Mouse (Mus musculus) megakaryocyte progenitor cell, adult 5-6 weeks (primary cell): ENCODE results near the gene Il11ra1. TPM values are rescaled to one million over a fixed set of nuclear protein-coding genes. Genes with fewer than 3 reads are reported as not detected.

Experiments used
- ATAC-seq: replicated peaks from 2 replicates; pipeline ENCODE4 v1.8.0; 2016; ENCODE audit warnings: mild to moderate bottlenecking, moderate TSS enrichment, inconsistent platforms; ENCODE audit not compliant: poor library complexity
- total RNA-seq, 2 experiments: library from RNA; stranded (forward) in 1 of 2; stranded (reverse) in 1 of 2; fragments of 157-497, 149-512 nt in 1 of 2; fragments of 200-1000 nt in 1 of 2; gene quantifications; 2 replicates each; pipeline versions ENCODE4 v1.2.3 to v1.2.4; 2015 to 2017

Il11ra1 gene
- total RNA-seq, 2 experiments from 2014 or later = 46.9 to 149 TPM

- peak; percentile 89 for ATAC-seq
Observed at GRCm38 (mm10) chr4:41707011-41707535, 7.3 kb downstream of the Il11ra1 start.

DNA sequence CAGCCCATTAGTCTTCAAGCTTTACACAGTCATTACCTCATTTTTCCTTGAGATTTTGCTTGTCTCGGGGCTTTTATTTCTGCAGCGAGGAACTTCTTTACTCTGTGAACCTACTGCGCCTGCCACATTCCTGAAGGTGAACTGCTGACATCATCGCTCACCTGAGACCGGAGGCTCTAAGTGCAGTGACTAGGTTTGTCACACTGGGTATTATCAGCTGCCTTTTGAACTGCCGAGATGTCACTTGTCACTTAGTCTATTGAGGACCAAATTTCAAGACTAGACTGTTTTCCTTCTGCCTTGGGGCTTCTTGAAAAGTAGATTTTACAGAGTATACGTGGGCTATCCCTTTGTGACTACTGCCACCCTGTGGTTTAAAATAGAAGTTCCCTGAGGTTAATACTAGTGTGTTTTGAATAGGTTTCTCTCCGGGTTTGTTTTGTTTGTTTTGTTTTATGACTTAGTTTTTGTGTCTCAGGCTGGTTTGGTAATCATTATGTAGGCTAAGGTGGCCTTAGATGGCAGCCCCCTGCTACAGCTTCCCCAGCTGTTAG, 8.5 kb downstream of the Il11ra1 start:
- peak; percentile 54 for ATAC-seq

GRCm38 (mm10) chr4:41710229-41710628, 10.4 kb downstream of the Il11ra1 start:
- ATAC-seq = no peak

GRCm38 (mm10) chr4:41711705-41712375, 12.1 kb downstream of the Il11ra1 start:
- ATAC-seq = no peak

DNA sequence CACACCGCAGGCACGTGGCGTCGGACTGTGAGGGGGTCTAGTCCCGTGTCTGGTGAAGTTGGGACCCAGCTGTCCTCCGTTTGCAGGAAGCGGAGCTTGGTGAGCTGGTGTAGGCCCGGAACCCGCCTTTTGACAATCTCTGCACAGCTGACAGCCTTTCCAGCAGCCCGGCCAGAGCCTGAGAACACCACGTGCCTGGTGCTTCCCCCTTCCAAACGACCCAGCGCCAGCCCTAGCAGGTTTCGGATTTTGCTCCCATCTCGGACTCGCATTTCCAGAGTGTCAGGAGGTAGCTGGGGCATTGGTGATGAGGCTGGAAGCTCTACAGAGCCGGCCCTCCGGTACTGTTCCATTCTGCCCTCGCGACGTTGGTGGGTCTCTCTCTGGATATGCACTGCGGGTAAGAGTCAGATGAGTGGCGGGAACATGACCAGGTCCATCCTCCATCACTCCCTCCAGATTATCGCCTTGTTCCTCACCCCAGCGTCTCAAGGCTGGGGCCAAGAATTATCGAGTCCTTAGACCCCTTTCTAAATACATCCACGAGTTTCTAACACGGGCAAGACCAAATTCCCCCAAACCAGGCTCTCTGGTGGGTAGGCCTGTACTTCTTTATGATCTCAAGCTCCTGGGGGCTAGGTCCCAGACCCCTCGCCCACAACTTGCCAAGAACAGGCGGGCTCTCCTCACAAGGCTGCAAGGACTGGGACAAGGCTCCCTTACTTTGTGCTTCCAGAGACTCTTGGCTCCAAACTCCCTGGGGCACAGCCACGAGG, 12.8 kb downstream of the Il11ra1 start:
- ATAC-seq = no peak

DNA sequence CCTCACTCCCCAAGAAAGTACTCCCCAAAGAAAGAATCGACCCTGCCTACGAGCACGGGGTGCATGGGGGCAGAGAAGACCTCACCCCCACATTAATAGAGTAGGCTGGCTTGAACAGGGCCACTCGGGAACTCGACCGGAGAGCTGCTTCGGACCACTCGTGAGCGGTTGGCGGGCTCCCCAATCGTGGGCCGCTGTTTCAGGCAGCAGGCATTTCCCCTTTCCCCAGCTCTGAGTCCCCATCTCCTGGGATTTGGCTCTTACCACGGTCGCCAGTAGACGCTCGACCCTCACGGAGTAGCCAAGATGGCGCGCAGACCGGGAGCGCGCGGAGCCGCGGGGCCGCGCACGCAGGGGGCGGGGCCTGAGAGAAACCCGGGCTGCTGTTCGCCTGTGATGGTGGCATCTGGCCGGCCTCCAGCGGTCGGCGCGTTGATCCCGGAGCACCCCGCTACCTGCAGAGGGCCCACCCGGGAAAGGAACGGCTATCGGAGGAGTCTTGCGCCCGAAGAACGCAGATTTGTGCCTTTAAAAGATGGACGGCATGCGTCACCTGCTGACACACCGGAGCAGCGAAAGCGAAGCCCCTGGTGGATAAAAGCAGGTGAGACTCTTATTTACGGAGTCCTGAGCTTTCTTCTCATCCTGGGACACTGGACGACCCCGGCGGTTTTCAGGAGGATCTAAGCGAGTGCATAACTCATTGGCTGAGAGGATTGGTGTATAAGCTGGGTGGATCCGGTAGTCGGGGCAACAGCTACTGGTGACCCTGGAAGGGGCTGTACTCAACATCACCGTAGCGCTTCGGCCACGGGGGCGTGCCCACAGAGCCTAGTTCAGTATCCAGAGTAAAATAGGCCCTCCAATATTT, 13.6 kb downstream of the Il11ra1 start, which contains the start of gene Rpp25l:
TSS of gene Rpp25l (minus strand) at position 338 of the 871 bp plus-strand sequence.
- ATAC-seq = peak; percentile 72

DNA sequence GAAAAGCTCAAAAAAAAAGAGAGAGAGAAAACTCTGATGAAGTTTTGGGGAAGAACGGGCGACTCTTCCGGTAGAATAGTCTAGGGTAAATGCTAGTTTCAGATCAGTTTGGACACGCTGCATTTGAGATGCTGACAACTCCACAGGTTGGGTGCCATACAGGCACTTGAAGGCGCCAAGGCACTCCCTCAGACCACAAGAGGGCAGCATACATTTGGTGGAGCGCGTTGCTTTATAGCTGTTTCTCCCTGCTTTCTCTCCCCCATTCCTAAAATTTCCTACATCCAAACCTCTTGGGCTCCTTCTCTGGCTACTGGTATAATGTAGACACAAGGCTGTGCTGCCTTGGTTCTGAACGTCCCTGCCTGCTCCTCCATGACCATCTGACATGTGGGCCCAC, 14.5 kb downstream of the Il11ra1 start:
- peak; percentile 63 for ATAC-seq

- no peak for ATAC-seq
Observed at GRCm38 (mm10) chr4:41715082-41715481, 15.3 kb downstream of the Il11ra1 start.

DNA sequence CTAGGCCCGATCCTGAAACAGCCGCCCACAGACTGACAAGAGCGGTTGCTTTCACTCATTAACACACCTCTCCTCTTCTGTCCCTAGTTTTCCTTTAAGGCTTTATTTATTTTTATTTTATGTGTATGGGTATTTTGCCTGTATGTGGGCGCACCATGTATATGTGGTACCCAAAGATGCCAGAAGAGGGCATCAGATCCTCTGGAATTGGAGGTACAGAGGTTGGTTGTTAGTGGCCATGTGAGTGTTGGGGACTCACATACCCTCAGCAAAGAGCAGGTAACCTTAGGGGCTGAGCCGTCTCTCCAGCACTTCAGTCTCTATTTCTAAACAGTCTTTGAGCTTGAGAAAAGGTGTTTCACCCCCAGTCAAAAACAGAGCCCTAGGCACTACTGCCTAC, 15.8 kb downstream of the Il11ra1 start:
- ATAC-seq = peak; percentile 51

DNA sequence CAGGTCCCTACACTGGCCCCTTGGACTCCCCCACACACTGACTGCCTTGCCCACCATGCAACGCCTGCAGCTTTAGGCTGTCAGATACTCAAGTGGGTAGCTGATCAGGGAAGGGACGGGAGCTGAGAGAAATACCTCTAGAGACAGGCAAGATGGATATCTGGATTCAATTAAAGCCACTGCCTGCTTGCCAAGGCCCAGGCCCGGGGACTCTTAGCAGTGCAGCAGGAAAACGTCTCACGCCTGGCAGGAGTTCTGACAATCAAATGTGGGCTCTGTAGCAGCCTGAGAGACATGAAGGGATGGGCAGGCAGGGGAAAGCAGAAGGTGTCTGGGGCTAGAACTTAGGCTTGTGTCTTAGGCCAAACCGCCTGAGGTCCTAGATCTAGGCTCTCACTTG, 17.0 kb downstream of the Il11ra1 start:
- ATAC-seq = no peak

- ATAC-seq = peak; percentile 98
Observed at GRCm38 (mm10) chr4:41722918-41723351, 23.1 kb downstream of the Il11ra1 start, which contains the start of gene Dctn3. Dctn3 (minus strand) TSS chr4:41723170.

DNA sequence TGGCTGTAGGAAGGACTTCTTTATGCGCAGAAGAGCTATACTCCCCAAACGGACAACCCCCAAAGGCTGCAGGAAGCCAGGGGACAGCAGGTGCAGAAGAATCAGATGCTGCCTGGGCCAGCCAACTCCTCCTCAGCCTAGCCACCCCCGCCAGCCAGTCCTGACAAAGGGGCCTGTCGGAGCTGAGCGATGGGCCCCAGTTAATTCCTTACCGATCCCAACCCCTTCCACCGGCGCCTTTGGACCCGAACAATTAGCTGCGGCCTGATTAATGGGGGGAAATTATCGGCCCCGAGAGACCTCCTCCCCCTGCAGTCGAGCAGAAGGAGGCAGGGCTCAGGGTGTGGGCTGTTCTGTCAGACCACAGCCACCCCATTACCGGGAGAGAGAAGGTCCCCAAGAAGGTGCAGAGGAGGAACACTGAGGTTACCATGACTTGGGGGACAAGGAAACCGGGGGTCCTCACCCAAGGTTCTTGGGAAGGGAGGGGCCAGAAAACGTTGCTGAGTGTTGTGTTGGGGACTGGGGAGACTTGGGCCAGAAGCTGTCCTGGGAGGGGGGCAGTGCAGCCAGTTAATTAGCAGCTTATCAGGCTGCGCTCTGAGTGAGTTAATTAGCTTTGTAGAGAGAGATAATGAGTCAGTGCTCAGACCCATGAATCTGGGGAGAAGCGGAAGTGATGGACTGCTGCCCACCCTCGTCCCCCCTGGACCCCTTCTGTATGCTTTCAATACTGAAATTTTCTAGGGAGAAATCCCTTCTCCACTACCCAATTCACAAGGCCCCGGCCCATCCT, 27.2 kb downstream of the Il11ra1 start:
- ATAC-seq = no peak

- ATAC-seq = peak; percentile 64
Observed at GRCm38 (mm10) chr4:41731052-41731765, 31.4 kb downstream of the Il11ra1 start, which contains the start of gene Arid3c. Arid3c (minus strand) TSS chr4:41731142.

DNA sequence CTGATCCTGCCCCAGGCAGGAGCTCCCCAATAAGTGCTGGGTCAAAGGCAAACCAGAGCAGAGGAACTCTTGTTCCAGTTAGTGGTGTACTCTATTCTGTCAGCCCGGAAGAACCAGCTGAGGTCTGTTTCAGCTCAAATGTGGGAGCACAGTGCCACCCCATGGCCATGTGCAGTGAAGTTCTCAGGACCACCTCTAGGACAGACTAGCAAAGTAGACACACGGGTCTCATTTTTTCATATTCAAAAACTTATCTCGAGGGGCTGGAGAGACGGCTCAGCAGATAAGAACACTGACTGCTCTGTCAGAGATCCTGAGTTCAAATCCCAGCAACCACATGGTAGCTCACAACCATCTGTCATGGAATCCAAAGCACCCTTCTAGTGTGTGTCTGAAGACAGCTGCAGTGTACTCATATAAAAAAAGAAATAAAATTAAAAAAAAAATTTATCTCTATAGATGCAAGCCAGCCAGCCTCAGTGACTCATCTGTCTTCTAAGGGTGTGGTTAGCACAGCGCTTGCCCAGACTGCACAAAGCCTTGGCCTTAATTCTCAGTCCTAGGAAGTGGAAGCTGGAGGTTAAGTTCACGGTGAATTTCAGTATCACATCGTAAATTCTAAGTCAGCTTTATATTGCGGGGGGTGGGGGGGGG, 37.9 kb downstream of the Il11ra1 start:
- peak; percentile 59 for ATAC-seq

DNA sequence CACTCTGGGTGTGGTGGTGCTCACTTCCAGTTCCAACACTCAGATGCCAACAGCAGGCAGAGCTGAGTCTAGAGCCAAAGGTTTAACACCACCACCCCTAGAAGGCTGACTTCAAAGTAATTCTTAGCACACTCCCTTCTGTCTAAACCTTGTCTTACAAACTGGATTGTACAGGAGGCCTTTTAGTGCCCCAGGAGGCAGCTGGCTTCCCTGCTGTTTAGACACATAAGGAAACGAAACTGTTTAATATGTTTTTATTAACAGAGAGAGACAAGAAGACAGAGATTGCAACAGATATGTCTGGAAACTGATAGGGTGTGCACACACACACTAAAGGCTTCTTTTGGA, 38.4 kb downstream of the Il11ra1 start:
- no peak for ATAC-seq

DNA sequence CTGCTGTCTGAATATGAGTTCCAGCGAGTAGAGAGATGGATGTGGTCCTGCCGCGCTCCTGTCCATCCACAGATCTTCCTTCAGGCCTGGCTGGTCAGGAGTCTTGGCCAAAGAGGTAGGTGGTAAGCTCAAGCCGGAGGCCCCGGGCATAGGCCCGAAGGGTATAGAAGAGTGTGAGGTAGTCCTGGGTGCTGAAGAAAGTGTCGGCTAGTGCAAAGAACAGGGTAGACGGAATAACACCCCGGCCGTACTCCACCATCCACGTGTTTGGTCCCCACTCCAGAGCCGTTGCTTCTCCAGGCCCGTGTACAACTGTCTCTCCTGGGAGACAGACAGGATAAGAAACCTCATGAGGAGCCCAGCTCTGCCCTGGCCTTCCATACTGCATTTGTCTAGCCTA, 39.5 kb downstream of the Il11ra1 start:
- no peak for ATAC-seq

DNA sequence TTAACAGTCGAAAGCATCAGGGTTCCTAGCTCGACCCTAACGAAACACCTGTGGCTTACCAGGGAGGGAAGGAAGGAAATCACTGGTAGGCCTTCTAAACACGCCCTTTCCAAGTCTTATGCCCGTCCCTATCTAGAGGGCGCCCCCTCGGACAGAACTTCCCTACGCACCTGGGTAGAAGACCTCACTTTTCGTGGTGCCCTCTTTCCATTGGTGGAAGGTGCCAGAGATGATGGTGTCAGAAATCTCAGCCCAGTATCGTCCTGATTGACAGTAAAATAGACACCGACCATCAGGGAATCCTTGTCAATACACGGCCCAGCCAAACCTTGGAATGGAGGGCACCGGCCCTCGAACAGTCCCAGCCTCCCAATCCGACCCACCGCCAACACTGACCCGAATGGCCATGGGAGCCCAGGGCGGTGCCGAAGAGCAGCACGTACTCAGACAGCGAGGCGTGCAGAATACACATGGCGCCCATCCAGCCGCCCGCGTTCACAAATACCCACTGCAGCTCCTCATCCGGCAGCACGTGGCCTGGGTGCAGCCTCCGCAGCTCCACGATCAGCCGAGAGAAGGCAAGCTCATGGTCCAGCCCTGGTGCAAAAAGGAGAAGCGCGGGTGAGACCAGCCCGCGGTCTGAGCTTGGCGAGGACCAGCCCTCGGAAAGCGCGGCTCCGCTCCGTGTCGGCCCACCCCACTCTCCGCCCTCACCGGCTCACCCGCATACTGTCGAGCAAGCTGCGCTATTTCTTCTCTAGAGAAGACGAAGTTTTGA, 40.8 kb downstream of the Il11ra1 start:
- peak; percentile 62 for ATAC-seq

- ATAC-seq = peak; percentile 86
Observed at GRCm38 (mm10) chr4:41741158-41741560, 41.4 kb downstream of the Il11ra1 start.
